In genomic region chr1:43178780-43179179, GRCm38 (mm10) we compare ENCODE assay signal across 22 mouse cellular contexts. TPM values are rescaled to one million over a fixed set of nuclear protein-coding genes. Genes with fewer than 3 reads are reported as not detected.
A peak's percentile ranks its signal among the peaks of the same experiment; 100 is the strongest.
DNase-seq lines count a peak whose midpoint lies in the region; ATAC-seq lines count a peak whose summit lies in the region.
"Had no signal": no experiment of that assay in that cellular context is flagged by ENCODE, and none has a peak within 500 bp of the region (broad histone marks: within the 10 kb centered on the region; RNA-seq: fewer than 3 reads in every experiment).

No protein-coding gene starts in this region.

- H3K9ac ChIP-seq in kidney, embryonic 15.5 days, result no peak overlapping the region
- H3K9ac ChIP-seq: limb, embryonic 13.5 days; liver, embryonic 12.5 days; midbrain, embryonic 12.5 days; neural tube, embryonic 15.5 days had no signal

- 31% methylated on average over 1 of the region's 1 CpGs for WGBS in kidney, embryonic 15.5 days
- 96% methylated on average over 1 of the region's 1 CpGs for WGBS in forebrain, embryonic 10.5 days

- H3K36me3 ChIP-seq in kidney, embryonic 15.5 days, result no peaks in the 10 kb centered on the region
- H3K36me3 ChIP-seq in forebrain, embryonic 10.5 days (replicated peaks), result no peaks in the 10 kb centered on the region
- H3K36me3 ChIP-seq: hindbrain, embryonic 10.5 days; limb, embryonic 13.5 days; liver, embryonic 12.5 days; midbrain, embryonic 12.5 days; neural tube, embryonic 15.5 days had no signal

- no peaks in the 10 kb centered on the region for H3K27me3 ChIP-seq in kidney, embryonic 15.5 days
- no peaks in the 10 kb centered on the region for H3K27me3 ChIP-seq in forebrain, embryonic 10.5 days (ENCODE audit: poor library complexity, severe bottlenecking)
- H3K27me3 ChIP-seq: limb, embryonic 13.5 days; liver, embryonic 12.5 days; midbrain, embryonic 12.5 days; neural tube, embryonic 15.5 days had no signal

- no peak overlapping the region for H3K4me2 ChIP-seq in kidney, embryonic 15.5 days
- H3K4me2 ChIP-seq: limb, embryonic 13.5 days; liver, embryonic 12.5 days; midbrain, embryonic 12.5 days; neural tube, embryonic 15.5 days had no signal

- no peak overlapping the region for H3K4me3 ChIP-seq in kidney, embryonic 15.5 days (replicated peaks)
- H3K4me3 ChIP-seq in forebrain, embryonic 10.5 days, result no peak overlapping the region
- H3K4me3 ChIP-seq: hindbrain, embryonic 10.5 days; limb, embryonic 13.5 days; liver, embryonic 12.5 days; midbrain, embryonic 12.5 days; neural tube, embryonic 15.5 days had no signal

- H3K27ac ChIP-seq in kidney, embryonic 15.5 days, result peak overlapping the region; percentile 85
- no peak overlapping the region for H3K27ac ChIP-seq in forebrain, embryonic 10.5 days
- H3K27ac ChIP-seq: hindbrain, embryonic 10.5 days; hindbrain, postnatal 0 days; limb, embryonic 13.5 days; liver, embryonic 12.5 days; midbrain, embryonic 12.5 days; neural tube, embryonic 15.5 days had no signal

- intact Hi-C loops in left cerebral cortex, postnatal 10 days (cut with DNase I), result no loop called here

- peaks cover 27% of the 10 kb centered on the region for H3K4me1 ChIP-seq in kidney, embryonic 15.5 days
- no peaks in the 10 kb centered on the region for H3K4me1 ChIP-seq in forebrain, embryonic 10.5 days
- H3K4me1 ChIP-seq: hindbrain, embryonic 10.5 days; limb, embryonic 13.5 days; liver, embryonic 12.5 days; midbrain, embryonic 12.5 days; neural tube, embryonic 15.5 days had no signal

- DNase-seq in frontal cortex, adult 2 months (ENCODE audit: extremely low spot score in 1 of 2, low spot score in 1 of 2), result peak; percentile 61 to 72
- DNase-seq in frontal cortex, postnatal 25 days (ENCODE audit: low spot score in 2 of 2), result no peak
- DNase-seq in kidney, adult 9 months, result no peak
- DNase-seq in left cerebral cortex, adult 18-20 months (ENCODE audit: low spot score in 2 of 2), result peak; percentile 38 to 49
- no peak for DNase-seq in left cerebral cortex, postnatal 10 days (ENCODE audit: extremely low spot score in 1 of 2, low spot score in 2 of 2)
- peak; percentile 84 for DNase-seq in brain, adult 2 months (ENCODE audit: low read depth, low spot score)
- DNase-seq in forebrain, embryonic 10.5 days (ENCODE audit: extremely low spot score, low spot score), result no peak
- DNase-seq: adrenal gland, postnatal 10 days; cerebellum, adult 8-10 months; cerebellum, postnatal 36 days; gastrocnemius, postnatal 25 days; heart, adult 18-20 months; kidney, adult 11 months; lung, adult 18-20 months had no signal

- no peaks in the 10 kb centered on the region for H3K9me3 ChIP-seq in kidney, embryonic 15.5 days (replicated peaks)
- H3K9me3 ChIP-seq in forebrain, embryonic 10.5 days, result no peaks in the 10 kb centered on the region
- H3K9me3 ChIP-seq: hindbrain, embryonic 10.5 days; limb, embryonic 13.5 days; liver, embryonic 12.5 days; midbrain, embryonic 12.5 days; neural tube, embryonic 15.5 days had no signal

- ATAC-seq in kidney, embryonic 15.5 days (replicated peaks; ENCODE audit: low FRiP score), result peak; percentile 77
- ATAC-seq: forebrain, embryonic 14.5 days; hindbrain, postnatal 0 days; liver, embryonic 12.5 days had no signal

RNA-seq across cellular contexts. Expression of gene Fhl2, which starts 18.0 kb away (rescaled TPM):
- 73.6 and 80.4 TPM in 2 replicates for polyA plus RNA-seq in frontal cortex, adult 2 months (2012; rRNA removed)
- polyA plus RNA-seq in kidney, embryonic 15.5 days (2015; fragmentation: Nextera tagmentation; extraction: Ambion mirVana), result 90.7 and 92.4 TPM in 2 replicates
- total RNA-seq in left cerebral cortex, adult 18-20 months (2021), result 10 to 100 TPM; 48.9 to 55.4 TPM
- total RNA-seq in left cerebral cortex, postnatal 10 days (2021), result 10 to 100 TPM; 35.5 to 38.3 TPM
- 4.6 and 4.7 TPM in 2 replicates for polyA plus RNA-seq in forebrain, embryonic 10.5 days (2016; fragmentation: Nextera tagmentation; extraction: Ambion mirVana)

Comparison
In these comparisons a context has a peak if more than half of its experiments do, and no peak if none do; other contexts are left out.
1. DNase-seq: peak in frontal cortex, adult 2 months (2 of 2), left cerebral cortex, adult 18-20 months (2 of 2) and brain, adult 2 months (single experiment); none in frontal cortex, postnatal 25 days (0 of 2), kidney, adult 9 months (single experiment), left cerebral cortex, postnatal 10 days (0 of 2) and forebrain, embryonic 10.5 days (single experiment).
2. RNA of gene Fhl2, which starts 18.0 kb away (polyA plus RNA-seq): 90.7 to 92.4 TPM in kidney, embryonic 15.5 days and 73.6 to 80.4 TPM in frontal cortex, adult 2 months; 4.6 to 4.7 TPM in forebrain, embryonic 10.5 days; every median in the first group is over 10 times any median in the second.